Mouse (Mus musculus): Measurements from ENCODE around the gene Duoxa1. TPM values are rescaled to one million over a fixed set of nuclear protein-coding genes. Genes with fewer than 3 reads are reported as not detected.

Gene Duoxa1
- total and polyA plus RNA-seq, 3 experiments = not detected

DNA sequence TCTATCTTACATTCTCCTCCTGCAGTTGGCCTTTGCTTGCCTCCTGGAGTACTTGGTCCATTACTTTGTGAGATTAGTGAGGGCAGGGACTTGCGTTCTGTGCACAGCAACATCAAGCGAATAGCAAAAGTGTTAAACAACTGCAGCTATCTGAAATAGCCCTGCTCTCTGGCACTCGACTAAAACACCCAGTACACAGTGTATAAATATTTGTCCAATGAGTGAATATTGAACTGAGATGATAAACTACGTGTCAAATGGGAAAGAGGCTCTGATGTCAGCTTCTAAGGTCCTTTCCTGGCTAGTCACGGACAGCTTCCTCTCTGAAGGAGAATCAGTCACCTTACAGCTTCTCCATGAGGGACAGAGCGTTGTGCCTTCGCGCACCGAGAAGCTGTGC lies 29.4 kb downstream of the Duoxa1 start:
- no peaks in the 10 kb centered on the region for H3K79me2 ChIP-seq (ENCODE audit: control insufficient read depth, insufficient read depth, low read length, poor library complexity)
- H3K36me3 ChIP-seq (ENCODE audit: control insufficient read depth in 1 of 2, insufficient read depth in 2 of 2, low read length in 2 of 2) = no peaks in the 10 kb centered on the region
- no peak overlapping the region for H3K27ac ChIP-seq (ENCODE audit: control insufficient read depth, low read depth, low read length)
- H3K27me3 ChIP-seq (ENCODE audit: control insufficient read depth in 1 of 2, insufficient read depth in 2 of 2, low read length in 2 of 2) = no peaks in the 10 kb centered on the region
- no peak overlapping the region for H3K4me3 ChIP-seq (ENCODE audit: control insufficient read depth in 1 of 2, insufficient read depth in 1 of 2, low read depth in 2 of 2, low read length in 2 of 2)
- no peaks in the 10 kb centered on the region for H3K4me1 ChIP-seq (ENCODE audit: control insufficient read depth in 1 of 2, insufficient read depth in 2 of 2, low read length in 2 of 2)
- no peaks in the 10 kb centered on the region for H3K9me3 ChIP-seq (replicated peaks; ENCODE audit: insufficient read depth, low read length)
- TF ChIP-seq HCFC1 (IDR thresholded peaks at IDR 0.05; ENCODE audit: low read depth, low read length) (no peak), POLR2AphosphoS2 (IDR thresholded peaks at IDR 0.05; ENCODE audit: low read length) (no peak), TCF12 (IDR thresholded peaks at IDR 0.05; ENCODE audit: low read depth, low read length) (no peak), MXI1 (IDR thresholded peaks at IDR 0.05; ENCODE audit: low read depth, low read length) (no peak), POLR2AphosphoS5 (IDR thresholded peaks at IDR 0.05; ENCODE audit: borderline replicate concordance, low read depth, low read length) (no peak), GABPA (IDR thresholded peaks at IDR 0.05; ENCODE audit: low read depth, low read length) (no peak)
- DNase-seq (ENCODE audit: low read depth, low spot score) = no peak
- H3K9ac ChIP-seq (ENCODE audit: control insufficient read depth, low read depth, low read length, poor library complexity, severe bottlenecking) = no peak overlapping the region

GRCm38 (mm10) chr2:122278769-122279168 lies 34.8 kb downstream of the Duoxa1 start:
- H3K27ac ChIP-seq (ENCODE audit: control insufficient read depth, low read depth, low read length) = no peak overlapping the region
- no peak overlapping the region for H3K9ac ChIP-seq (ENCODE audit: control insufficient read depth, low read depth, low read length, poor library complexity, severe bottlenecking)
- H3K79me2 ChIP-seq (ENCODE audit: control insufficient read depth, insufficient read depth, low read length, poor library complexity) = no peaks in the 10 kb centered on the region
- peaks cover 0 to 2% of the 10 kb centered on the region in 2 experiments; a peak in 2 of 4 replicates for H3K27me3 ChIP-seq (ENCODE audit: control insufficient read depth in 1 of 2, insufficient read depth in 2 of 2, low read length in 2 of 2)
- DNase-seq (ENCODE audit: low read depth, low spot score) = no peak
- H3K9me3 ChIP-seq (replicated peaks; ENCODE audit: insufficient read depth, low read length) = no peaks in the 10 kb centered on the region
- no peak for TF ChIP-seq SIN3A (IDR thresholded peaks at IDR 0.05; ENCODE audit: low read length)
- TF ChIP-seq GATA1 (IDR thresholded peaks at IDR 0.05; ENCODE audit: low read depth, low read length) = no peak
- TF ChIP-seq ETS1 (IDR thresholded peaks at IDR 0.05; ENCODE audit: low read depth, low read length) = no peak
- no peak for TF ChIP-seq HCFC1 (IDR thresholded peaks at IDR 0.05; ENCODE audit: low read depth, low read length)
- TF ChIP-seq ZMIZ1 (IDR thresholded peaks at IDR 0.05; ENCODE audit: low read depth, low read length) = no peak
- no peak for TF ChIP-seq CHD2 (IDR thresholded peaks at IDR 0.05; ENCODE audit: low read length)
- TF ChIP-seq ELF1 (IDR thresholded peaks at IDR 0.05; ENCODE audit: low read depth, low read length) = no peak
- TF ChIP-seq NRF1 (IDR thresholded peaks at IDR 0.05; ENCODE audit: insufficient read depth, low read depth, low read length, poor library complexity, severe bottlenecking) = no peak
- TF ChIP-seq USF2 (IDR thresholded peaks at IDR 0.05; ENCODE audit: borderline replicate concordance in 1 of 2, insufficient read depth in 1 of 2, low read depth in 1 of 2, low read length in 2 of 2) = no peak
- no peak for TF ChIP-seq MYC (IDR thresholded peaks at IDR 0.05; ENCODE audit: low read depth, low read length)
- TF ChIP-seq NELFE (IDR thresholded peaks at IDR 0.05; ENCODE audit: low read depth, low read length) = no peak
- H3K4me3 ChIP-seq (ENCODE audit: control insufficient read depth in 1 of 2, insufficient read depth in 1 of 2, low read depth in 2 of 2, low read length in 2 of 2) = no peak overlapping the region
- H3K36me3 ChIP-seq (ENCODE audit: control insufficient read depth in 1 of 2, insufficient read depth in 2 of 2, low read length in 2 of 2) = no peaks in the 10 kb centered on the region
- no peaks in the 10 kb centered on the region for H3K4me1 ChIP-seq (ENCODE audit: control insufficient read depth in 1 of 2, insufficient read depth in 2 of 2, low read length in 2 of 2)

Measured in MEL (cell line).